In genomic region chr7:44382541-44382940, GRCm38 (mm10) we compare ENCODE assay signal across 10 mouse cellular contexts. TPM values are rescaled to one million over a fixed set of nuclear protein-coding genes. Genes with fewer than 3 reads are reported as not detected.
DNase-seq lines count a peak whose midpoint lies in the region; TF ChIP-seq lines count a peak whose summit lies in the region.
"Had no signal": no experiment of that assay in that cellular context is flagged by ENCODE, and none has a peak within 500 bp of the region (broad histone marks: within the 10 kb centered on the region; RNA-seq: fewer than 3 reads in every experiment).

No protein-coding gene starts in this region.

- H3ac ChIP-seq in myocyte (ENCODE audit: control insufficient read depth, insufficient read length): no peak overlapping the region

- H3K4me3 ChIP-seq in myocyte: no peak overlapping the region
- H3K4me3 ChIP-seq: intestine, embryonic 15.5 days had no signal

- TF ChIP-seq POLR2A in myocyte (IDR thresholded peaks at IDR 0.05; ENCODE audit: insufficient read length, low read depth): no peak

- H3K27me3 ChIP-seq in myocyte (ENCODE audit: control insufficient read depth, insufficient read depth, insufficient read length): peaks cover 62% of the 10 kb centered on the region

- H3K79me2 ChIP-seq in myocyte (ENCODE audit: control insufficient read depth, insufficient read depth): no peaks in the 10 kb centered on the region

- no peak overlapping the region for H3K4me2 ChIP-seq in myocyte (ENCODE audit: low read depth)
- H3K4me2 ChIP-seq: intestine, embryonic 15.5 days had no signal

- peak; percentile 68 for DNase-seq in retina, postnatal 1 day
- no peak for DNase-seq in retina, embryonic 14.5 days (ENCODE audit: low spot score)
- DNase-seq in layer of hippocampus, adult 8-10 months (ENCODE audit: low spot score in 2 of 2): peak; percentile 83 to 93
- DNase-seq in thymus, postnatal 4 days: peak; percentile 42
- no peak for DNase-seq in adrenal gland, postnatal 14 days
- DNase-seq in cerebellum, adult 18-20 months: no peak
- no peak for DNase-seq in adrenal gland, adult 2 months
- DNase-seq: lung, adult 2 months had no signal

- H3K36me3 ChIP-seq in myocyte (ENCODE audit: control insufficient read depth, insufficient read depth): no peaks in the 10 kb centered on the region
- H3K36me3 ChIP-seq: intestine, embryonic 15.5 days had no signal

TF ChIP-seq in myocyte, 11 proteins besides CTCF, POLR2A, EP300 and RAD21:
- TF ChIP-seq SRF (IDR thresholded peaks at IDR 0.05; ENCODE audit: control insufficient read depth, insufficient read length, low read depth) (no peak), POLR2AphosphoS2 (IDR thresholded peaks at IDR 0.05; ENCODE audit: insufficient read length, low read depth) (no peak), MYOD1 (IDR thresholded peaks at IDR 0.05; ENCODE audit: control insufficient read depth in 1 of 3, insufficient read length in 2 of 3, low read depth in 2 of 3) (peak in 1 of 3 experiments; percentile 60), TCF3 (IDR thresholded peaks at IDR 0.05; ENCODE audit: insufficient read length, low read depth) (peak; percentile 14), E2F4 (IDR thresholded peaks at IDR 0.05; ENCODE audit: insufficient read depth) (no peak), TCF12 (IDR thresholded peaks at IDR 0.05; ENCODE audit: insufficient read depth, poor library complexity, severe bottlenecking) (no peak), REST (IDR thresholded peaks at IDR 0.05; ENCODE audit: insufficient read depth, insufficient read length) (no peak), CEBPB (IDR thresholded peaks at IDR 0.05; ENCODE audit: insufficient read depth, poor library complexity, severe bottlenecking) (no peak), MAX (IDR thresholded peaks at IDR 0.05; ENCODE audit: low read depth) (no peak), USF1 (IDR thresholded peaks at IDR 0.05; ENCODE audit: low read depth) (peak; percentile 64), MYOG (IDR thresholded peaks at IDR 0.05; ENCODE audit: control insufficient read depth in 1 of 3, insufficient read depth in 1 of 3, insufficient read length in 2 of 3, low read depth in 2 of 3) (peak in 1 of 3 experiments; percentile 62)
TF ChIP-seq in myocyte: peak in this region for 4.

RNA-seq across cellular contexts. Expression of gene Syt3, which starts 1.4 kb away (rescaled TPM):
- total RNA-seq in layer of hippocampus, adult 8-10 months (2022): 10 to 100 TPM; 82.9 to 94.7 (median 87.0) TPM
- polyA plus RNA-seq in myocyte (2012; fragmentation: generic; extraction: Trizol): not detected
- total RNA-seq in adrenal gland, postnatal 14 days (2021): 2.6 and 3.9 TPM in 2 replicates
- 1 to 10 TPM; 4.8 to 6.2 TPM for total RNA-seq in adrenal gland, adult 2 months (2021)
- polyA plus RNA-seq in adrenal gland, adult 2 months (2012; rRNA removed): 12.1 and 16.0 TPM in 2 replicates

RNA-seq across cellular contexts. Expression of gene 1700008O03Rik, which starts 3.1 kb away (rescaled TPM):
- 1 to 10 TPM; 2.2 to 4.3 (median 2.8) TPM for total RNA-seq in layer of hippocampus, adult 8-10 months (2022)
- not detected for polyA plus RNA-seq in myocyte (2012; fragmentation: generic; extraction: Trizol)
- total RNA-seq in adrenal gland, postnatal 14 days (2021): 0.59 and 0.71 TPM in 2 replicates
- total RNA-seq in adrenal gland, adult 2 months (2021): 1 to 10 TPM in 1 of 2 experiments, under 1 TPM in 1; 0.66 to 1.2 TPM
- polyA plus RNA-seq in adrenal gland, adult 2 months (2012; rRNA removed): 1.6 and 2.3 TPM in 2 replicates

RNA-seq across cellular contexts. Expression of gene Lrrc4b, which starts 46.3 kb away (rescaled TPM):
- 100 to 1,000 TPM; 278 to 302 (median 291) TPM for total RNA-seq in layer of hippocampus, adult 8-10 months (2022)
- polyA plus RNA-seq in myocyte (2012; fragmentation: generic; extraction: Trizol): not detected
- total RNA-seq in adrenal gland, postnatal 14 days (2021): 6.1 and 7.7 TPM in 2 replicates
- 1 to 10 TPM; 5.1 to 8.5 TPM for total RNA-seq in adrenal gland, adult 2 months (2021)
- 10.3 and 16.3 TPM in 2 replicates for polyA plus RNA-seq in adrenal gland, adult 2 months (2012; rRNA removed)

Comparison
In these comparisons a context has a peak if more than half of its experiments do, and no peak if none do; other contexts are left out.
1. DNase-seq: peak in retina, postnatal 1 day (single experiment), layer of hippocampus, adult 8-10 months (2 of 2) and thymus, postnatal 4 days (single experiment); none in retina, embryonic 14.5 days (single experiment), adrenal gland, postnatal 14 days (single experiment), cerebellum, adult 18-20 months (0 of 2) and adrenal gland, adult 2 months (single experiment).
2. RNA of gene Syt3, which starts 1.4 kb away (total RNA-seq): 82.9 to 94.7 TPM in layer of hippocampus, adult 8-10 months; 4.8 to 6.2 TPM in adrenal gland, adult 2 months and 2.6 to 3.9 TPM in adrenal gland, postnatal 14 days; every median in the first group is over 10 times any median in the second.
3. RNA of gene Lrrc4b, which starts 46.3 kb away (total RNA-seq): 278 to 302 TPM in layer of hippocampus, adult 8-10 months; 5.1 to 8.5 TPM in adrenal gland, adult 2 months and 6.1 to 7.7 TPM in adrenal gland, postnatal 14 days; every median in the first group is over 10 times any median in the second.